Mouse (Mus musculus) stomach, postnatal 0 days (tissue): ENCODE results near the gene Ric1.

ENCODE experiments used
- CTCF ChIP-seq: IDR thresholded peaks from 2 replicates; pipeline ENCODE4 v1.5.1; 2016; ENCODE audit warnings: antibody characterized with exemption, low read depth, mild to moderate bottlenecking, moderate library complexity
- EP300 ChIP-seq: optimal IDR thresholded peaks from 2 replicates; pipeline ENCODE3; 2016; ENCODE audit warnings: antibody characterized with exemption

DNA sequence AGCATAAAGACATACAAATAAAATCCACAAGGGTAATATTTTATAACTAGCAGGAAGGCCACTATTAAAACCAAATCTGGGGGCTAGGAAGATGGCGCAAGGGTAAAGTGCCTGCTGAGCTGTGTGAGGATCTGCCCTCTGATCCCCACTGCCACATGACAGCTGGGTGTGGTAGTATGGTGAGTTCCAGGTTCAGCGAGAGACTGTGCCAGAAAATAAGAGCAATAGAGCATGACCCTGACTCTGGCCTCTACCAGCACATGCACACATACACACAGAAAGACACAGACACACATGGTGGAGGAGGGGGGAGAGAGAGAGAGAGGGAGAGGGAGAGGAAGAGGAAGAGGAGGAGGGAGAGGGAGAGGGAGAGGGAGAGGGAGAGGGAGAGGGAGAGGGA is 10.3 kb upstream of the Ric1 start:
- no peak for TF ChIP-seq CTCF
- no peak for TF ChIP-seq EP300
